Mouse (Mus musculus) heart, embryonic 10.5 days (tissue): ENCODE measurements at regions not wholly inside any gene's neighbourhood (a gene's known extent, or its start where the extent isn't known, plus 50 kb on each side); places are given as distances from the start of the nearest gene placed in this dataset.

ENCODE experiments used
- DNase-seq: peaks from one replicate; pipeline ENCODE4 v3.0.0-alpha.2; 2017; ENCODE audit warnings: low spot score
- H3K27ac ChIP-seq: fragments of 300-500 bp; sonication (generic); 2 replicates; pipeline ENCODE4 v1.5.1; 2016; ENCODE audit warnings: mild to moderate bottlenecking
- H3K27me3 ChIP-seq: fragments of 300-500 bp; sonication (generic); 2 replicates; pipeline ENCODE4 v1.6.1; 2016; ENCODE audit warnings: mild to moderate bottlenecking; ENCODE audit not compliant: poor library complexity, insufficient read depth, severe bottlenecking
- H3K36me3 ChIP-seq: fragments of 300-500 bp; sonication (generic); 2 replicates; pipeline ENCODE4 v1.6.1; 2016; ENCODE audit warnings: mild to moderate bottlenecking, moderate library complexity
- H3K4me1 ChIP-seq: fragments of 300-500 bp; sonication (generic); 2 replicates; pipeline ENCODE4 v1.6.1; 2016; ENCODE audit warnings: mild to moderate bottlenecking
- H3K4me3 ChIP-seq: fragments of 300-500 bp; sonication (generic); 2 replicates; pipeline ENCODE4 v1.5.1; 2016; ENCODE audit warnings: mild to moderate bottlenecking, moderate library complexity
- H3K9me3 ChIP-seq: fragments of 300-500 bp; sonication (generic); 2 replicates; pipeline ENCODE4 v1.6.1; 2016; ENCODE audit warnings: mild to moderate bottlenecking, moderate library complexity
- WGBS: fragments of 180-500 bp; shearing (Covaris S2); methylation state at CpG from one replicate; pipeline ENCODE4 v1.1.7; 2016; 5-methylcytosine and 5-hydroxymethylcytosine counted together

DNA sequence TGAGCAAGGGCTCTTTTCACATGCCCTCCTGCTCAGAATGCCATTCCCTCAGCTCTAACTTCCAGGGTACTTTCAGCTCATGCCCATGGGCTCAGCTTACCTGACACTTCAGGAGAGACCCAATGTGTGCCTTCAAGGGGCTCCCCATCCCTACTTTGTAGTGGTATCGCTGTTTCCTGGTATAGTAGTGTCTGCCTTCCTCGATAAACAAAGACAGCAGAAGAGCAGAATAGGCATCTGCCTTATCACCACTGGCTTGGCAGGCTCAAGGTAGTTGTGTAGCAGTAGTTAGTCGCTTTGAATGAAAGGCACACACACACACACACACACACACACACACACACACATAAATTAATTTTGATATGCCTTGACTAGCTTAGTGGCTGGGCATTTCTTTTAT lies 89.7 kb upstream of the Peli1 start:
- no peaks in the 10 kb centered on the region for H3K27me3 ChIP-seq
- 0 out of 2 replicates have a peak, but pooled peaks cover 3% of the 10 kb centered on the region for H3K4me1 ChIP-seq
- no peak overlapping the region for H3K4me3 ChIP-seq
- no peak for DNase-seq
- 65% methylated on average over 3 of the region's 3 CpGs for WGBS
- H3K36me3 ChIP-seq, result no peaks in the 10 kb centered on the region
- H3K27ac ChIP-seq, result 0 out of 2 replicates have a peak overlapping the region, but pooled peaks have one; percentile 17
- H3K9me3 ChIP-seq, result no peaks in the 10 kb centered on the region

- Histone ChIP-seq H3K27ac (no peak overlapping the region), H3K36me3 (no peaks in the 10 kb centered on the region), H3K4me3 (no peak overlapping the region), H3K9me3 (no peaks in the 10 kb centered on the region), H3K4me1 (no peaks in the 10 kb centered on the region), H3K27me3 (no peaks in the 10 kb centered on the region)
- DNase-seq, result no peak
- 88% methylated on average over 5 of the region's 5 CpGs for WGBS
These were observed 83.9 kb upstream of the Peli1 start for GRCm38 (mm10) chr11:21007222-21007621.

GRCm38 (mm10) chr11:21009505-21009904 lies 81.6 kb upstream of the Peli1 start:
- WGBS, result 63% methylated on average over 3 of the region's 3 CpGs
- Histone ChIP-seq H3K36me3 (no peaks in the 10 kb centered on the region), H3K9me3 (no peaks in the 10 kb centered on the region), H3K27me3 (no peaks in the 10 kb centered on the region), H3K4me3 (no peak overlapping the region), H3K27ac (no peak overlapping the region), H3K4me1 (peaks cover 7% of the 10 kb centered on the region; the same call in 1 of the 2 replicates)
- no peak for DNase-seq

- 52% methylated on average over 7 of the region's 7 CpGs for WGBS
- no peak for DNase-seq
These were observed 80.2 kb upstream of the Peli1 start for GRCm38 (mm10) chr11:21010867-21011266.

GRCm38 (mm10) chr11:21014250-21014649 lies 76.8 kb upstream of the Peli1 start:
- H3K4me3 ChIP-seq, result no peak overlapping the region
- H3K36me3 ChIP-seq, result no peaks in the 10 kb centered on the region
- no peaks in the 10 kb centered on the region for H3K9me3 ChIP-seq
- WGBS, result 42% methylated on average over 3 of the region's 3 CpGs
- no peak overlapping the region for H3K27ac ChIP-seq
- H3K4me1 ChIP-seq, result peaks cover 36% of the 10 kb centered on the region
- DNase-seq, result no peak
- no peaks in the 10 kb centered on the region for H3K27me3 ChIP-seq

More at GRCm38 (mm10) chr11:21010867-21011266, 80.2 kb upstream of the Peli1 start:
- H3K27me3 ChIP-seq, result no peaks in the 10 kb centered on the region
- H3K9me3 ChIP-seq, result no peaks in the 10 kb centered on the region
- peaks cover 19% of the 10 kb centered on the region; the same call in 1 of the 2 replicates for H3K4me1 ChIP-seq
- no peaks in the 10 kb centered on the region for H3K36me3 ChIP-seq
- H3K27ac ChIP-seq, result no peak overlapping the region
- H3K4me3 ChIP-seq, result no peak overlapping the region

GRCm38 (mm10) chr11:21015536-21015935 lies 75.6 kb upstream of the Peli1 start:
- H3K27ac ChIP-seq, result no peak overlapping the region
- 83% methylated on average over 3 of the region's 3 CpGs for WGBS
- no peak for DNase-seq

GRCm38 (mm10) chr11:21016133-21016746 lies 74.9 kb upstream of the Peli1 start:
- peaks cover 36% of the 10 kb centered on the region for H3K4me1 ChIP-seq
- no peaks in the 10 kb centered on the region for H3K9me3 ChIP-seq
- H3K36me3 ChIP-seq, result no peaks in the 10 kb centered on the region
- WGBS, result 29% methylated on average over 4 of the region's 4 CpGs
- no peak overlapping the region for H3K4me3 ChIP-seq
- H3K27ac ChIP-seq, result no peak overlapping the region
- no peaks in the 10 kb centered on the region for H3K27me3 ChIP-seq
- DNase-seq, result no peak

More at GRCm38 (mm10) chr11:21015536-21015935, 75.6 kb upstream of the Peli1 start:
- Histone ChIP-seq H3K27me3 (no peaks in the 10 kb centered on the region), H3K4me3 (no peak overlapping the region), H3K36me3 (no peaks in the 10 kb centered on the region), H3K4me1 (peaks cover 36% of the 10 kb centered on the region), H3K9me3 (no peaks in the 10 kb centered on the region)

DNA sequence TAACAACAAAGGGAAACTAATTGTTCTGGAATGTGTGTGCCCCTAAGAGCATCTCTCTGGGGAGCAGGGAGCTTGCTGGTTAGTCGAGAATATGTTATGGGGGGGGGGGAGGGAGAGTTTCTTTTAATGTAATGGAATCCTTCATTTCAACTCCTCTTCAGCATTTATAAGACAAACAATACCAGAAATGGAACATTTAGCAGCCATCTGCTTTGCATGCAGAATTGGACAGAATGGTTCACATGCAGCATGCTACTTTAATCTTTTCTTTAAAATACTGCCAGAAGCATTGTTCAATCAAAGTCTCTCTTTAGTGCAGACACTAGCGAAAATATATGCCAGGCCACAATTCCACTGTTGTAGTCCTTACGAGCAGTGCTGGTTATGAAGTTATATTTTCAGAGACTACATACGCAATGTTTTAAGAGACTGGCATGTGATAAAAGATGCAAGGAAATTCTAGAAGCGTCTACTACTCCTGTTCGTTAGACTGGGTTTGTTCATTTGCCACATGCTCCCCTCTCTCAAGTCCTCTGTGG lies 74.2 kb upstream of the Peli1 start:
- H3K27ac ChIP-seq, result no peak overlapping the region

DNA sequence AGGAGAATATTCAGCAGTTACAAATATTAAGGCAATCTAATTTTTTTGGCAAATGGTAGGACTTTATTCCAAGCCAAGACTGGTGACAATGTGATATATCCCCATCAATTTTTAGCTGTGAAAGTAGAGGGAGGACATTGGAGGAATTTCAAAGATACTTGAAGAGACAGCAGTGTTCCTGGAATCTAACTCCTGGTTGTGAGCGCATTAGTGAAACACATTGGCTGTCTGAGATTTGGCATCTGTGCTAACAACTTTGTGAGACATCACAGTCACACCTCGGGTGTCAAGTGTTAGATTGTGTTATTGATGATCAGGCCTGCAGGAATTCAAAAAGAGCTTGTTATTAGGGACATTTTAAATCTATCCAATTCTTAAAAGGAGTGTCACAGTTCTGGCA lies 71.3 kb upstream of the Peli1 start:
- peak; percentile 7 for DNase-seq
- Histone ChIP-seq H3K4me1 (peaks cover 26% of the 10 kb centered on the region), H3K36me3 (no peaks in the 10 kb centered on the region), H3K4me3 (no peak overlapping the region), H3K27me3 (no peaks in the 10 kb centered on the region), H3K27ac (no peak overlapping the region), H3K9me3 (no peaks in the 10 kb centered on the region)
- 58% methylated on average over 2 of the region's 2 CpGs for WGBS

More for the DNA sequence above, 74.2 kb upstream of the Peli1 start:
- H3K4me1 ChIP-seq, result peaks cover 36% of the 10 kb centered on the region
- WGBS, result 70% methylated on average over 6 of the region's 6 CpGs
- no peaks in the 10 kb centered on the region for H3K9me3 ChIP-seq
- no peaks in the 10 kb centered on the region for H3K27me3 ChIP-seq
- no peak overlapping the region for H3K4me3 ChIP-seq
- no peaks in the 10 kb centered on the region for H3K36me3 ChIP-seq
- no peak for DNase-seq

- DNase-seq, result peak; percentile 33
- Histone ChIP-seq H3K27me3 (no peaks in the 10 kb centered on the region), H3K27ac (no peak overlapping the region), H3K4me3 (no peak overlapping the region), H3K4me1 (no peaks in the 10 kb centered on the region), H3K9me3 (no peaks in the 10 kb centered on the region), H3K36me3 (no peaks in the 10 kb centered on the region)
- 82% methylated on average over 4 of the region's 4 CpGs for WGBS
These were observed 67.0 kb upstream of the Peli1 start for GRCm38 (mm10) chr11:21024111-21024510.

GRCm38 (mm10) chr11:21024521-21024920 lies 66.6 kb upstream of the Peli1 start:
- Histone ChIP-seq H3K27ac (no peak overlapping the region), H3K9me3 (no peaks in the 10 kb centered on the region), H3K4me1 (no peaks in the 10 kb centered on the region), H3K4me3 (no peak overlapping the region), H3K36me3 (no peaks in the 10 kb centered on the region), H3K27me3 (no peaks in the 10 kb centered on the region)
- 55% methylated on average over 2 of the region's 2 CpGs for WGBS
- peak; percentile 4 for DNase-seq

DNA sequence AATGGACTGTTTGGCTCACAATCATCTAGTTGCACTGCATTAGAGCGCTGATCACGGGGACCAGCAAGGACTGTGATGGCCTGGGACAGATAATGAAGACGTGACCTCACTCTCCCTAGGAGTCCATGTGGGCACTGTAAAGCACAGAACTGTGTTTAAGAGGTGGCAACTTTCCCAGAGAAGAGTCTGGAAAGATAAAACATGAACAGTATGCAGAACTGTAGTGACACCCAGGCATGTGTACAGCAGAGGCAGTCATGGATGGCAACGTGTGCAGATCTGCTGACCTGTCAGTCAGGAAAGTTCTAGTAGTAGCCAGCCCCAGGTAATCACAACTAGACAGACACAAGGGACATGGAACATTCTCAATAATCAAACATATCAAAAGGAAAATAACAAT lies 63.8 kb upstream of the Peli1 start:
- Histone ChIP-seq H3K4me3 (no peak overlapping the region), H3K27me3 (no peaks in the 10 kb centered on the region), H3K36me3 (no peaks in the 10 kb centered on the region; the same call in 1 of the 2 replicates), H3K4me1 (no peaks in the 10 kb centered on the region), H3K9me3 (0 out of 2 replicates have a peak, but pooled peaks cover 2% of the 10 kb centered on the region), H3K27ac (no peak overlapping the region)
- peak; percentile 24 for DNase-seq
- WGBS, result 72% methylated on average over 4 of the region's 4 CpGs

GRCm38 (mm10) chr11:21030362-21030761 lies 60.7 kb upstream of the Peli1 start:
- Histone ChIP-seq H3K36me3 (no peaks in the 10 kb centered on the region; the same call in 1 of the 2 replicates), H3K27ac (no peak overlapping the region), H3K4me3 (no peak overlapping the region), H3K9me3 (0 out of 2 replicates have a peak, but pooled peaks cover 2% of the 10 kb centered on the region), H3K4me1 (peaks cover 12% of the 10 kb centered on the region), H3K27me3 (no peaks in the 10 kb centered on the region)
- peak; percentile 41 for DNase-seq
- 97% methylated on average over 6 of the region's 6 CpGs for WGBS
